Mouse (Mus musculus) stomach, postnatal 0 days (tissue): Measurements from ENCODE around the gene Rtraf.

Source experiments
- CTCF ChIP-seq: IDR thresholded peaks from 2 replicates; pipeline ENCODE4 v1.5.1; 2016; ENCODE audit warnings: antibody characterized with exemption, low read depth, mild to moderate bottlenecking, moderate library complexity
- EP300 ChIP-seq: optimal IDR thresholded peaks from 2 replicates; pipeline ENCODE3; 2016; ENCODE audit warnings: antibody characterized with exemption

GRCm38 (mm10) chr14:19809934-19810333 lies 13.7 kb downstream of the Rtraf start:
- TF ChIP-seq CTCF (no peak), EP300 (no peak)
